Mouse (Mus musculus) spleen, adult 18-20 months (tissue): ENCODE measurements around the gene Mcub.

Experiments
- DNase-seq, 2 experiments: peaks; one replicate each; pipeline ENCODE4 v3.0.0; 2022; ENCODE audit warnings: mixed read lengths in 2 of 2

Gene Mcub

GRCm38 (mm10) chr3:129948359-129948758 is 21.6 kb downstream of the Mcub start:
- DNase-seq: peak; percentile 3 to 8

GRCm38 (mm10) chr3:129946217-129946914 is 23.6 kb downstream of the Mcub start:
- no peak for DNase-seq

- no peak for DNase-seq
Measured at GRCm38 (mm10) chr3:129943813-129944212, 26.2 kb downstream of the Mcub start.

GRCm38 (mm10) chr3:129941291-129941690 is 28.7 kb downstream of the Mcub start:
- DNase-seq: no peak

GRCm38 (mm10) chr3:129940780-129941179 is 29.2 kb downstream of the Mcub start:
- DNase-seq: no peak

- DNase-seq: no peak
Measured at GRCm38 (mm10) chr3:129939058-129939457, 30.9 kb downstream of the Mcub start.

GRCm38 (mm10) chr3:129937848-129938247 is 32.2 kb downstream of the Mcub start:
- DNase-seq: no peak

- no peak for DNase-seq
Measured at GRCm38 (mm10) chr3:129936561-129936960, 33.4 kb downstream of the Mcub start.

- DNase-seq: no peak
Measured at GRCm38 (mm10) chr3:129932443-129932842, 37.6 kb downstream of the Mcub start.

- no peak for DNase-seq
Measured at GRCm38 (mm10) chr3:129930213-129930778, 39.7 kb downstream of the Mcub start.

GRCm38 (mm10) chr3:129925861-129926260 is 44.1 kb downstream of the Mcub start:
- no peak for DNase-seq

GRCm38 (mm10) chr3:129923581-129923980 is 46.4 kb downstream of the Mcub start:
- DNase-seq: no peak

- peak in 1 of 2 experiments; percentile 42 for DNase-seq
Measured at GRCm38 (mm10) chr3:129918434-129918833, 51.6 kb downstream of the Mcub start.

- no peak for DNase-seq
Measured at GRCm38 (mm10) chr3:129917424-129917823, 52.6 kb downstream of the Mcub start.

GRCm38 (mm10) chr3:129913241-129913640 is 56.8 kb downstream of the Mcub start:
- no peak for DNase-seq

- DNase-seq: no peak
Measured at GRCm38 (mm10) chr3:129912025-129912424, 58.0 kb downstream of the Mcub start.

GRCm38 (mm10) chr3:129904381-129905132 is 65.4 kb downstream of the Mcub start:
- DNase-seq: no peak

- DNase-seq: no peak
Measured at GRCm38 (mm10) chr3:129903866-129904265, 66.1 kb downstream of the Mcub start.

- DNase-seq: no peak
Measured at GRCm38 (mm10) chr3:129903369-129903768, 66.6 kb downstream of the Mcub start.

GRCm38 (mm10) chr3:129901271-129901809 is 68.7 kb downstream of the Mcub start, which contains the start of gene Casp6:
Gene Casp6 (plus strand): TSS chr3:129901425.
- peak; percentile 82 to 89 for DNase-seq

GRCm38 (mm10) chr3:129898886-129899285 is 71.1 kb downstream of the Mcub start:
- no peak for DNase-seq

GRCm38 (mm10) chr3:129896591-129896990 is 73.4 kb downstream of the Mcub start:
- DNase-seq: no peak

GRCm38 (mm10) chr3:129893143-129893542 is 76.9 kb downstream of the Mcub start:
- no peak for DNase-seq

GRCm38 (mm10) chr3:129892003-129892402 is 78.0 kb downstream of the Mcub start:
- DNase-seq: no peak
